Mouse (Mus musculus): Measurements from ENCODE around the gene D630003M21Rik. TPM values are rescaled to one million over a fixed set of nuclear protein-coding genes. Genes with fewer than 3 reads are reported as not detected.

The D630003M21Rik gene
- total RNA-seq, 2 experiments from 2014 or later, result not detected

GRCm38 (mm10) chr2:158241126-158241738 lies 12.2 kb upstream of the D630003M21Rik start:
- no peak for ATAC-seq (replicated peaks; ENCODE audit: low FRiP score, poor library complexity, severe bottlenecking)

- ATAC-seq (replicated peaks; ENCODE audit: low FRiP score, poor library complexity, severe bottlenecking), result no peak
Observed at GRCm38 (mm10) chr2:158238101-158238500, 9.1 kb upstream of the D630003M21Rik start.

GRCm38 (mm10) chr2:158236698-158237097 lies 7.7 kb upstream of the D630003M21Rik start:
- no peak for ATAC-seq (replicated peaks; ENCODE audit: low FRiP score, poor library complexity, severe bottlenecking)

- ATAC-seq (replicated peaks; ENCODE audit: low FRiP score, poor library complexity, severe bottlenecking), result no peak
Observed at GRCm38 (mm10) chr2:158233106-158233505, 4.1 kb upstream of the D630003M21Rik start.

- no peak for ATAC-seq (replicated peaks; ENCODE audit: low FRiP score, poor library complexity, severe bottlenecking)
Observed at GRCm38 (mm10) chr2:158232414-158232813, 3.4 kb upstream of the D630003M21Rik start.

GRCm38 (mm10) chr2:158231071-158231470 lies 2.0 kb upstream of the D630003M21Rik start:
- no peak for ATAC-seq (replicated peaks; ENCODE audit: low FRiP score, poor library complexity, severe bottlenecking)

GRCm38 (mm10) chr2:158230617-158231016 lies 1.6 kb upstream of the D630003M21Rik start:
- ATAC-seq (replicated peaks; ENCODE audit: low FRiP score, poor library complexity, severe bottlenecking), result no peak

- ATAC-seq (replicated peaks; ENCODE audit: low FRiP score, poor library complexity, severe bottlenecking), result no peak
Observed at GRCm38 (mm10) chr2:158229503-158229892, 476 bp upstream of the D630003M21Rik start.

- no peak for ATAC-seq (replicated peaks; ENCODE audit: low FRiP score, poor library complexity, severe bottlenecking)
Observed at GRCm38 (mm10) chr2:158225301-158225700, 3.7 kb downstream of the D630003M21Rik start.

- no peak for ATAC-seq (replicated peaks; ENCODE audit: low FRiP score, poor library complexity, severe bottlenecking)
Observed at GRCm38 (mm10) chr2:158223497-158223896, 5.5 kb downstream of the D630003M21Rik start.

GRCm38 (mm10) chr2:158222664-158223063 lies 6.4 kb downstream of the D630003M21Rik start:
- no peak for ATAC-seq (replicated peaks; ENCODE audit: low FRiP score, poor library complexity, severe bottlenecking)

GRCm38 (mm10) chr2:158221446-158222084 lies 7.5 kb downstream of the D630003M21Rik start:
- ATAC-seq (replicated peaks; ENCODE audit: low FRiP score, poor library complexity, severe bottlenecking), result no peak

GRCm38 (mm10) chr2:158219562-158219961 lies 9.5 kb downstream of the D630003M21Rik start:
- no peak for ATAC-seq (replicated peaks; ENCODE audit: low FRiP score, poor library complexity, severe bottlenecking)

- ATAC-seq (replicated peaks; ENCODE audit: low FRiP score, poor library complexity, severe bottlenecking), result no peak
Observed at GRCm38 (mm10) chr2:158216510-158216909, 12.5 kb downstream of the D630003M21Rik start.

GRCm38 (mm10) chr2:158215283-158216117 lies 13.5 kb downstream of the D630003M21Rik start:
- ATAC-seq (replicated peaks; ENCODE audit: low FRiP score, poor library complexity, severe bottlenecking), result no peak

- no peak for ATAC-seq (replicated peaks; ENCODE audit: low FRiP score, poor library complexity, severe bottlenecking)
Observed at GRCm38 (mm10) chr2:158211764-158212471, 17.1 kb downstream of the D630003M21Rik start.

- no peak for ATAC-seq (replicated peaks; ENCODE audit: low FRiP score, poor library complexity, severe bottlenecking)
Observed at GRCm38 (mm10) chr2:158210958-158211357, 18.1 kb downstream of the D630003M21Rik start.

- ATAC-seq (replicated peaks; ENCODE audit: low FRiP score, poor library complexity, severe bottlenecking), result no peak
Observed at GRCm38 (mm10) chr2:158210503-158210902, 18.5 kb downstream of the D630003M21Rik start.

- ATAC-seq (replicated peaks; ENCODE audit: low FRiP score, poor library complexity, severe bottlenecking), result no peak
Observed at GRCm38 (mm10) chr2:158209776-158210175, 19.2 kb downstream of the D630003M21Rik start.

- ATAC-seq (replicated peaks; ENCODE audit: low FRiP score, poor library complexity, severe bottlenecking), result 0 out of 2 replicates have a peak, but pooled peaks have one; percentile 46
Observed at GRCm38 (mm10) chr2:158207848-158208247, 21.2 kb downstream of the D630003M21Rik start.
